Mouse (Mus musculus): ENCODE results near the gene Nek2. TPM values are rescaled to one million over a fixed set of nuclear protein-coding genes. Genes with fewer than 3 reads are reported as not detected.

Gene Nek2
- polyA plus RNA-seq (2014; fragmentation: Nextera tagmentation; extraction: Ambion mirVana), result 42.0 and 45.6 TPM in 2 replicates

DNA sequence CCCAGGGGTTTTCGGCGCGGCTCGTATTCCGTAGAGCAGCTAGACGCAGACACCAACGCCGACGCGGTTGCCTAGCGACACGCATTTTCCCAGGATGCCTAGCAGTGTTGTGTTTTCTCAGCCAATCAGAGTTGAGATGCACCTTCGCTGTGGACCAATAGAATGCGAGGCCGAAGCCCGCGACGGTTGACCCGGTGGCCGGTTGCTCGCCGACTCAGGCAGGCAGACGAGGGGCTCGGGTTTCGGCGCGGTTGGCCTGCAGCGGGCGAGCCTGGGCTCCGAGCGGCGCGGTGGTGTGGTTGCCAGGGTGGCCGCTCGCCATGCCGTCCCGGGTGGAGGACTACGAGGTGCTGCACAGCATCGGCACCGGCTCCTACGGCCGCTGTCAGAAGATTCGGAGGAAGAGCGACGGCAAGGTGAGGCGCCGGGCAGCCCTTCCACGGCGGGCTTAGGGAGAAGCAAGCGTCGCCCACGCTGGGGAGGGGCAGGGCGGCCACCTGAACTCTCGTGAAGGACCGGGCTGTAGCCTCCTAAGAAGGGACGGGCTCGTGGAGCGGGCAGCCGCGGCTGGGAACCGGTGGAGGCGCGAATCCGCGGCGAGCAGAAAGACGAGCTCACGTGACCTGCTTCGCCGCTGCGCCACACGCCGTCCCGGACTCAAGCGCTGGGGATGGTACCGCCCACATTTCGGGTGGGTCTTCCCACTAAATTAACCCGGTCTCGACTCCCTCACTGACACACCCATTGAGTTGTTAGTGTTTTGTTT is at the start of gene Nek2:
Gene Nek2 (plus strand): TSS at position 119 of the 766 bp plus-strand sequence.
- Histone ChIP-seq H3K4me2 (ENCODE audit: low read depth) (peak within 1 kb of the TSS; percentile 71), H3K4me1 (ENCODE audit: control insufficient read depth, insufficient read depth, low read length) (peaks cover 7% of the 10 kb centered on the region; the same call in 1 of the 2 replicates), H3K27me3 (ENCODE audit: control insufficient read depth, insufficient read depth, low read length) (no peaks in the 10 kb centered on the region), H3K4me3 (ENCODE audit: low read depth, low read length) (peak within 1 kb of the TSS; percentile 91), H3K27ac (ENCODE audit: low read depth, low read length) (peak within 1 kb of the TSS; percentile 84), H3K9ac (ENCODE audit: low read length) (peak within 1 kb of the TSS; percentile 85), H3K9me3 (ENCODE audit: control insufficient read depth, low read length) (no peaks in the 10 kb centered on the region), H3K36me3 (ENCODE audit: control insufficient read depth, insufficient read depth, low read length) (peaks cover 9% of the 10 kb centered on the region; the same call in 1 of the 2 replicates)
- ATAC-seq (ENCODE audit: insufficient read depth, low FRiP score, low TSS enrichment) (peak; percentile 92), DNase-seq (ENCODE audit: low spot score) (peak; percentile 99)
- under 1% methylated on average over 79 of the region's 79 CpGs for WGBS

DNA sequence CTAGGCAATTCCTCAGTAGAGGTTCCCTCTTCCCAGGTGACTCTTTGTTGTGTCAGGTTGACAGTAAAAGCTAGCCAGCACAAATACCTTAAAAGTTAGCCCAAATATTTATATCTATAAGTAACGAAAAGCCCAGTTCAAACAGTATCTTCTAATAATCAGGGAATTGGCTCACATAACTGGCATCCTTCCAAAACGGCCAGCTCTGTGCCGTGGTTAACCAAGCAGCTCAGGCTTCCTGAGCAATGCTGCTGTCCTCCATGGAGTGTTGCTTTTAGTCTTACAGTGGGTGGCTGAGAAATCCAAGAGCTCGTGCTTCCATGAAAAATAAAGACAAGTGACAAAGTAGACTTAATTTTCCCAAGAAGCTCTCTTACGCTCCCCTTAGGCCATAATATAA is 47.1 kb upstream of the Nek2 start:
- no peak overlapping the region for H3K4me2 ChIP-seq (ENCODE audit: low read depth)
- H3K27me3 ChIP-seq (ENCODE audit: control insufficient read depth, insufficient read depth, low read length), result no peaks in the 10 kb centered on the region
- H3K9me3 ChIP-seq (ENCODE audit: control insufficient read depth, low read length), result no peaks in the 10 kb centered on the region
- no peak overlapping the region for H3K27ac ChIP-seq (ENCODE audit: low read depth, low read length)
- no peak overlapping the region for H3K4me3 ChIP-seq (ENCODE audit: low read depth, low read length)
- peaks cover 6% of the 10 kb centered on the region for H3K36me3 ChIP-seq (ENCODE audit: control insufficient read depth, insufficient read depth, low read length)
- no peak for DNase-seq (ENCODE audit: low spot score)
- ATAC-seq (ENCODE audit: insufficient read depth, low FRiP score, low TSS enrichment), result no peak
- H3K9ac ChIP-seq (ENCODE audit: low read length), result no peak overlapping the region
- WGBS, result 93% methylated on average over 5 of the region's 5 CpGs
- no peaks in the 10 kb centered on the region for H3K4me1 ChIP-seq (ENCODE audit: control insufficient read depth, insufficient read depth, low read length)

DNA sequence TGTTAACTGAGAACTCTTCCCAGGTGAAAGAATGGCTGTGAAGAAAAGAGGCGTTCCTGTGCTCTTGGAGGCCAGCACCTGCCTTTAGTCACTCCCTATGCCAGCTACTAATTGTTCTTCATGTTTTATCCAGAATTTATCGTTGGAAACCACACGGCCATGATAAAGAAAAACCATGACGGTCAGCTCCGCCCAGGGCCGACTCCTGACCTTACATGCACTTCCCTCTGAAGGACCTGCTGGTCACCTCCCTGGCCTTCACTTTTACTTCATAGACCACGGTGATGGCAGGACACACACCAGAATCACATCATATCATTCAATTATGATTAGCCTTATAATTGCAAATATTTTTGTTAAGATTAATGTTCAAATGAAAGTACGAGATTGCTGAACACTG is 46.1 kb upstream of the Nek2 start:
- ATAC-seq (ENCODE audit: insufficient read depth, low FRiP score, low TSS enrichment), result no peak
- WGBS, result 93% methylated on average over 8 of the region's 8 CpGs
- no peak overlapping the region for H3K4me3 ChIP-seq (ENCODE audit: low read depth, low read length)
- H3K9ac ChIP-seq (ENCODE audit: low read length), result no peak overlapping the region
- peaks cover 6% of the 10 kb centered on the region for H3K36me3 ChIP-seq (ENCODE audit: control insufficient read depth, insufficient read depth, low read length)
- H3K4me2 ChIP-seq (ENCODE audit: low read depth), result no peak overlapping the region
- H3K4me1 ChIP-seq (ENCODE audit: control insufficient read depth, insufficient read depth, low read length), result no peaks in the 10 kb centered on the region
- no peaks in the 10 kb centered on the region for H3K9me3 ChIP-seq (ENCODE audit: control insufficient read depth, low read length)
- no peak for DNase-seq (ENCODE audit: low spot score)
- no peak overlapping the region for H3K27ac ChIP-seq (ENCODE audit: low read depth, low read length)
- no peaks in the 10 kb centered on the region for H3K27me3 ChIP-seq (ENCODE audit: control insufficient read depth, insufficient read depth, low read length)

- H3K27me3 ChIP-seq (ENCODE audit: control insufficient read depth, insufficient read depth, low read length), result no peaks in the 10 kb centered on the region
- 83% methylated on average over 8 of the region's 8 CpGs for WGBS
- no peak overlapping the region for H3K4me3 ChIP-seq (ENCODE audit: low read depth, low read length)
- H3K36me3 ChIP-seq (ENCODE audit: control insufficient read depth, insufficient read depth, low read length), result peaks cover 6% of the 10 kb centered on the region
- ATAC-seq (ENCODE audit: insufficient read depth, low FRiP score, low TSS enrichment) (no peak), DNase-seq (ENCODE audit: low spot score) (no peak)
- H3K27ac ChIP-seq (ENCODE audit: low read depth, low read length), result no peak overlapping the region
- H3K4me1 ChIP-seq (ENCODE audit: control insufficient read depth, insufficient read depth, low read length), result no peaks in the 10 kb centered on the region
- H3K9ac ChIP-seq (ENCODE audit: low read length), result no peak overlapping the region
- H3K4me2 ChIP-seq (ENCODE audit: low read depth), result no peak overlapping the region
- H3K9me3 ChIP-seq (ENCODE audit: control insufficient read depth, low read length), result no peaks in the 10 kb centered on the region
These were observed 43.7 kb upstream of the Nek2 start for GRCm38 (mm10) chr1:191777521-191777920.

DNA sequence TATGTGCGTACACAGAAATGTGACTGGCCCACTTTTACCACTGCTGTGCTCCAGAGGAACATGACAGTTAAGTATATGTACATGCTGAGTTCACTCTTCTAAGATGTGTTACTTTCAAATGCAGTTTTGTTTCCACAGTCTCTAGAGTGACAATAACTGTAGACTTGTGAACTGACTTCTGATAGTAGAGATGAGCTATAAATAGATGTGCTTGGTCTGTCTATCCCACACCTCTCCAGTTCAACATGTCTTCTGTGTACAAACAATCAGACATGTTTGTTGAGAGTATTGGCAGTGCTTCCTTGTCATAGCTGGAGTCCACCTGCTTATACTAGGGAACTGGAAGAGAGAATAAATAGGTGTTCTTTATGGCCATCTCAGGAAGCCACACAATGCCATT is 40.8 kb upstream of the Nek2 start:
- H3K36me3 ChIP-seq (ENCODE audit: control insufficient read depth, insufficient read depth, low read length), result peaks cover 6% of the 10 kb centered on the region
- no peak overlapping the region for H3K27ac ChIP-seq (ENCODE audit: low read depth, low read length)
- 100% methylated on average over 1 of the region's 1 CpGs for WGBS
- H3K9ac ChIP-seq (ENCODE audit: low read length), result no peak overlapping the region
- no peaks in the 10 kb centered on the region for H3K9me3 ChIP-seq (ENCODE audit: control insufficient read depth, low read length)
- ATAC-seq (ENCODE audit: insufficient read depth, low FRiP score, low TSS enrichment) (no peak), DNase-seq (ENCODE audit: low spot score) (no peak)
- no peak overlapping the region for H3K4me3 ChIP-seq (ENCODE audit: low read depth, low read length)
- no peaks in the 10 kb centered on the region for H3K4me1 ChIP-seq (ENCODE audit: control insufficient read depth, insufficient read depth, low read length)
- H3K4me2 ChIP-seq (ENCODE audit: low read depth), result no peak overlapping the region
- H3K27me3 ChIP-seq (ENCODE audit: control insufficient read depth, insufficient read depth, low read length), result no peaks in the 10 kb centered on the region

- no peak overlapping the region for H3K9ac ChIP-seq (ENCODE audit: low read length)
- no peak for DNase-seq (ENCODE audit: low spot score)
- H3K4me2 ChIP-seq (ENCODE audit: low read depth), result no peak overlapping the region
- H3K36me3 ChIP-seq (ENCODE audit: control insufficient read depth, insufficient read depth, low read length), result no peaks in the 10 kb centered on the region
- no peaks in the 10 kb centered on the region for H3K4me1 ChIP-seq (ENCODE audit: control insufficient read depth, insufficient read depth, low read length)
- no peaks in the 10 kb centered on the region for H3K27me3 ChIP-seq (ENCODE audit: control insufficient read depth, insufficient read depth, low read length)
- 71% methylated on average over 11 of the region's 11 CpGs for WGBS
- no peak overlapping the region for H3K27ac ChIP-seq (ENCODE audit: low read depth, low read length)
- ATAC-seq (ENCODE audit: insufficient read depth, low FRiP score, low TSS enrichment), result no peak
- H3K4me3 ChIP-seq (ENCODE audit: low read depth, low read length), result no peak overlapping the region
- no peaks in the 10 kb centered on the region for H3K9me3 ChIP-seq (ENCODE audit: control insufficient read depth, low read length)
These were observed 36.1 kb upstream of the Nek2 start for GRCm38 (mm10) chr1:191785108-191785507.

GRCm38 (mm10) chr1:191786255-191786654 is 35.0 kb upstream of the Nek2 start:
- Histone ChIP-seq H3K4me2 (ENCODE audit: low read depth) (no peak overlapping the region), H3K36me3 (ENCODE audit: control insufficient read depth, insufficient read depth, low read length) (no peaks in the 10 kb centered on the region), H3K4me1 (ENCODE audit: control insufficient read depth, insufficient read depth, low read length) (no peaks in the 10 kb centered on the region), H3K27me3 (ENCODE audit: control insufficient read depth, insufficient read depth, low read length) (no peaks in the 10 kb centered on the region), H3K27ac (ENCODE audit: low read depth, low read length) (no peak overlapping the region), H3K4me3 (ENCODE audit: low read depth, low read length) (no peak overlapping the region), H3K9ac (ENCODE audit: low read length) (no peak overlapping the region), H3K9me3 (ENCODE audit: control insufficient read depth, low read length) (no peaks in the 10 kb centered on the region)
- WGBS, result 76% methylated on average over 6 of the region's 6 CpGs
- DNase-seq (ENCODE audit: low spot score) (no peak), ATAC-seq (ENCODE audit: insufficient read depth, low FRiP score, low TSS enrichment) (no peak)

DNA sequence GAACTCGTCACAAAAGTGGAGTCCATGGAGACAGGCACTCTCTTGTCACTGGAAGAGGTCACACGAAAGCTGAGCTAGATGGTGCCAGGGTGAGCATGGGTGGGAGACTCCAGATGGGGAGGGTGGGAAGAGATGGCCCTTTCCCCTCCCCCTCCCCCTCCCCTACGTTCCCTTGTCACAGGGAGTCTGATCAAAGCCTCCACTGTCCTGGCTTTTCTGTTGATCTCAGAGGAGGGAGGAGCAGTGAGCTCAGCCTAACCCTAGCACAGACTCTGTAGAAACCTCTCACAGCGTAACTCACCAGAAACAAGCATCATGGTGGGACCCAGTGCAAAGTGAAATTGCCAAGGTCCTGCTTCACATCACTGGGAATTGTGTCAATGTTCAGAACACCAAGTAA is 33.9 kb upstream of the Nek2 start:
- DNase-seq (ENCODE audit: low spot score) (no peak), ATAC-seq (ENCODE audit: insufficient read depth, low FRiP score, low TSS enrichment) (no peak)
- WGBS, result 49% methylated on average over 4 of the region's 4 CpGs

DNA sequence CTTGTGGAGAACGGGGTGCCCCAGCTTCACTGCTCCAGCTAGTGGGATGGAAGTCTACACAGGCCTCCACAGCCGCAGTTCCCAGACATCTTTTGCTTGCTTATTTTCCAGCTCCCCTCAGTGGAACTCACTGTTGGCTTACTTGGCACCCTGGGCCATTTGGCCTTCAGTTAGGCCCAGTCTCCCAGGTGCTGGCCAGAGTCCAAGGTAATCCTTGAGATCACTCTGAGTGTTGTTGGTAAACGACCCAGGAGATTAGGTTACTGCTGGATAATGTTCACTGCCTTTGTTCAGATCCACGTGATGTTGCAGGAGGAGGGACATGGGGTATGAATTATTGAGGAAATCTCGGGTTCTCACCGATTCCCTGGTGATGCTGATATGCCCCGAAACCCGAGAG is 28.3 kb upstream of the Nek2 start:
- Histone ChIP-seq H3K4me1 (ENCODE audit: control insufficient read depth, insufficient read depth, low read length) (no peaks in the 10 kb centered on the region), H3K27ac (ENCODE audit: low read depth, low read length) (no peak overlapping the region), H3K27me3 (ENCODE audit: control insufficient read depth, insufficient read depth, low read length) (no peaks in the 10 kb centered on the region), H3K9ac (ENCODE audit: low read length) (no peak overlapping the region), H3K4me2 (ENCODE audit: low read depth) (no peak overlapping the region), H3K36me3 (ENCODE audit: control insufficient read depth, insufficient read depth, low read length) (no peaks in the 10 kb centered on the region), H3K9me3 (ENCODE audit: control insufficient read depth, low read length) (no peaks in the 10 kb centered on the region), H3K4me3 (ENCODE audit: low read depth, low read length) (no peak overlapping the region)
- no peak for DNase-seq (ENCODE audit: low spot score)
- no peak for ATAC-seq (ENCODE audit: insufficient read depth, low FRiP score, low TSS enrichment)
- WGBS, result 80% methylated on average over 8 of the region's 8 CpGs

More for the DNA sequence above, 33.9 kb upstream of the Nek2 start:
- Histone ChIP-seq H3K4me3 (ENCODE audit: low read depth, low read length) (no peak overlapping the region), H3K27me3 (ENCODE audit: control insufficient read depth, insufficient read depth, low read length) (no peaks in the 10 kb centered on the region), H3K36me3 (ENCODE audit: control insufficient read depth, insufficient read depth, low read length) (no peaks in the 10 kb centered on the region), H3K9ac (ENCODE audit: low read length) (no peak overlapping the region), H3K4me2 (ENCODE audit: low read depth) (no peak overlapping the region), H3K9me3 (ENCODE audit: control insufficient read depth, low read length) (no peaks in the 10 kb centered on the region), H3K4me1 (ENCODE audit: control insufficient read depth, insufficient read depth, low read length) (no peaks in the 10 kb centered on the region), H3K27ac (ENCODE audit: low read depth, low read length) (no peak overlapping the region)
